Mouse (Mus musculus) right cerebral cortex, adult 18-20 months (tissue): ENCODE measurements around the gene Bend6.

Source experiments
- DNase-seq: peaks from one replicate; pipeline ENCODE4 v3.0.0; 2022; ENCODE audit warnings: mixed read lengths

The Bend6 gene

GRCm38 (mm10) chr1:33907421-33908190 lies at the start of gene Bend6:
Gene Bend6 (minus strand): TSS chr1:33907816.
- peak; percentile 84 for DNase-seq

- DNase-seq: no peak
Measured at GRCm38 (mm10) chr1:33955626-33956025, 48.0 kb upstream of the Bend6 start.

DNA sequence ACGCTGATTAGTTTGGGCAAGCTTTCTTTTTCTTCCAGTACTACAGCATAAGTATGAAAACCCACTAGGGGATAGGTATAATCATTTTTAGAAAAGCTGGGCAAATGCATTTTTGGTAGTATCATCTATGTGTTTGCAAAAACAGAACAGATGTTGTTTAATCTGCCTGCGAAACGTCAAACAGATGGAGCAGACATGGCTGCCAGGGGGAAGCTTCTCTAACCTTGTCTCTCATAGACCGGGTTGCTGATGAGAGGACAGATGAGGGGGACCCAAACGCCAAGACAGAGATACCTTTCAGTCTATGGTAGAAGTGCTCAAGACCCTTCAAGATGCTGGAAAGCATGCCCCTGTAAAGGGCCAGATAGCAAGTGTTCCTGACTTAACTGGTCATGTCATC lies 40.9 kb upstream of the Bend6 start:
- no peak for DNase-seq

GRCm38 (mm10) chr1:33947838-33948237 lies 40.2 kb upstream of the Bend6 start:
- no peak for DNase-seq

DNA sequence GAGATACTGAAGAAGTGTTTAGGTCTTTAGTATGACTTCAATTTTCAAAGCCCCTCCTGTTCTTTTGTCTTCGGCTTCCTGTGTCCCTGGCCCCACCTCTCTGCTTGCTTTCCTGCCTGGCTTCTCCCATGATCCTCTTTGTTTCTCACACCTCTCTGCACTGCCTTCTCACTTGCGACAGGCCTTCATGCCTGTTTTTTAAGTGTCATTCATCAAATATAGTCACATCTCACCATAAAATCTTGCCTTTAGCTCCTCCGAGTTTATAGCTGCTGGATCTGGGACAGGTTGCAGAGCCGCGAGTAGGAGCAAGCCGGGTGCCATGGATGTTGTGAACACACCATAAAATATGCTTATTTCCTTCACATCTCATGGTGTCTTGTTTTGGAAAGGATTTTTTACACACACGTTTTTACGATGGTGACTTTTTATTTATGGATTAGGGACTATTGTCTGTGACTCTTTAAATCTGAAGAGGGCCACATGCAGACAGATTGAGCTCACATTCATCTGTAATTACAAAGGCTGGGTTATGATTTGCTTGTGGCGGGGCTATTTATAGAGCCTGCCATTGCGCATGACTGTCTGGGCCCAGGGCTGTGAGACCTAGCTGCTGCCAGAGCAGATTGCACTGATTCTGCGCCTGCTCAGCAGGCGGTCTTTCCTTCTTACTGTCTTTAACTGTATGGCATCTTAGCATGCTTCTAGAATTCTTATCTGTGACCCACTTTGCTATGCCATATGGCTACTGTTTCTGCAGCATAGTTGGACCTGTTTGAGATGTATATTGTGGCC lies 39.2 kb upstream of the Bend6 start:
- DNase-seq: peak; percentile 82

GRCm38 (mm10) chr1:33945756-33946155 lies 38.1 kb upstream of the Bend6 start:
- DNase-seq: no peak

GRCm38 (mm10) chr1:33944977-33945750 lies 37.5 kb upstream of the Bend6 start:
- DNase-seq: no peak

DNA sequence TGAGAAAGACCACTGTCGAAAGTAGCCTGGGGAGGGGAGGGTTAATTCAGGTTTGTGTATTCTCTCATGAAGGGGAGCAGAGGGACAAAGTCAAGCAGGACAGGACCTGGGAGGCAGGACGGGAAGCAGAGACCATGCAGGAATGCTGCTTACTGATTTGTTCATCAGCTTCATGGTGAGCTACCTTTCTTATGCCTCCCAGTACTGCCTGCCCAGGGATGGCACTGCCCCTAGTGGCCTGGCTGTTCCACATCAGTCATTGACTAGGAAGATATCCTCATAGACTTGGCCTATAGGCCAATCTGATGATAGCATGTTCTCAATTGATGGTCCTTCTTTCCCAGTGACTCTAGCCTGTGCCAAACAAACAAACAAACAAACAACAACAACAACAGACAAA lies 36.3 kb upstream of the Bend6 start:
- DNase-seq: no peak

- DNase-seq: no peak
Measured at GRCm38 (mm10) chr1:33942638-33943037, 35.0 kb upstream of the Bend6 start.

GRCm38 (mm10) chr1:33940364-33940928 lies 32.8 kb upstream of the Bend6 start:
- DNase-seq: no peak

GRCm38 (mm10) chr1:33939828-33940227 lies 32.2 kb upstream of the Bend6 start:
- DNase-seq: no peak

GRCm38 (mm10) chr1:33935946-33936345 lies 28.3 kb upstream of the Bend6 start:
- no peak for DNase-seq

DNA sequence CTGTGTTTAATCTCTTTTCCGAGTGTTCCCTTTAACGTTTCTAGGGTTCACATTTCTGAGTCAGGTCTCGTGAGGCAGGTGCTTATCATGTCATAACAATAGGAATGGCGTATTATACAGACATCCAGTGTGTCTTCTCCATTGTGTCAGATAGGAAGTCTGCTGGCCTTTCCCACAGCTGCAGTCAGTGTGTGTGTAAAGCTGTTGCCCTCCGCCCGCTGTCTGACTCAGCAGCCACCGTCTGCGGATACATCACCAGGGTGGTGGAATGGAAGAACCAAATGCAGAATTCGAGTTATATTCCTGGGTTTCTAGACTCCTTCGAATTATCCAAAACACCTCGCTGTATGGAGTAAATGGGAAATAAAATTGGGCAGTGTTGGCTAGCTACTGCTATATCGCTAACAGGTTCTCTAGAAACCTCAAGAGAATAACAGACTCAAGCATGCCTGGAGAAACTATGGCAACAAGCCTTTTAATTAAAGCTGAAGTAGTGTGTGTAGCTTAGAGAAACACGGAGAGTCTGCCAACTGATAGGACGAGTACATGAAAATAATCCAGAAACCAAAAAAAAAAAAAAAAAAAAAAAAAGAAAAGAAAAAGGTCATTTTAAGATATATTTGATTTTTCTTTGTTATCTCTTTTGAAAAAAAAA lies 25.4 kb upstream of the Bend6 start:
- DNase-seq: peak; percentile 55

- no peak for DNase-seq
Measured at GRCm38 (mm10) chr1:33932196-33932595, 24.6 kb upstream of the Bend6 start.

GRCm38 (mm10) chr1:33931791-33932190 lies 24.2 kb upstream of the Bend6 start:
- no peak for DNase-seq

DNA sequence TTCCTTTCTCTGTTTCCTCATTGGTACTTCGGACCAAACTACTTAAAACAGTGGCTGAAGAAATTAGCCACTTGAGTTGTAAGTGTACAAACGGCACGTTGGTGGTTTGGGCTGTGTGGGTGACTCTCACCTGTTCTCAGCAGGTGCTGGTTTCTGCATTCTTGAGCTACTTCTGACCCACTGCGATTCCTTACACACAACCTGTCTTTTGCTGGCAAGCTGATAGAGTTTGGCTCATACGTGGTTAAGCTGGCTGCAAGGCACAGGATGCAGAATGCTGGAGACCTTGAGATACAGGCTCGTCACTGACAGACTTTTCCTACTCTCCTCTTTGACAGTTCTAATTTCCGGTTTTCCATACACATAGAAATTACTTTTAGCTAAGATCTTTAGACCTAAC lies 19.9 kb upstream of the Bend6 start:
- no peak for DNase-seq

- DNase-seq: no peak
Measured at GRCm38 (mm10) chr1:33925283-33925682, 17.7 kb upstream of the Bend6 start.

DNA sequence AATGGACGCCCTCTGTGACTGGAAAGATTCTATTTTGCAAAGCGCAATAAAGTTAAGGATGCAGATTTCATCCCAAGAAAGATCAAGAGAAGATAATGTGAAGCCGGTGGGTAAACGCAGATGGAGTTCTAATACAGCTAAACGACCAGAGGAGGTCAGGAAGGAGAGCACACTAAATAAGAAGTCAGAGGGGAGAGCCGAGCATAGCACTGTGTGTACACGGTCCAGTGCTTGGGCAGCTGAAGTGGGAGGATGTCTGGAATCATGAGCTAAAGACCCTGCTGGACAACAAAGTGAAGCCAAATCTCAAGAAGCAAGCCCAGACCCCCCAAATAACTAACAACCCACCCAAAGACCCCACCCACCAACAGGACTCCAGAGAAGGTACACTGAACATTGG lies 15.4 kb upstream of the Bend6 start:
- no peak for DNase-seq

GRCm38 (mm10) chr1:33916554-33916953 lies 8.9 kb upstream of the Bend6 start:
- DNase-seq: no peak

DNA sequence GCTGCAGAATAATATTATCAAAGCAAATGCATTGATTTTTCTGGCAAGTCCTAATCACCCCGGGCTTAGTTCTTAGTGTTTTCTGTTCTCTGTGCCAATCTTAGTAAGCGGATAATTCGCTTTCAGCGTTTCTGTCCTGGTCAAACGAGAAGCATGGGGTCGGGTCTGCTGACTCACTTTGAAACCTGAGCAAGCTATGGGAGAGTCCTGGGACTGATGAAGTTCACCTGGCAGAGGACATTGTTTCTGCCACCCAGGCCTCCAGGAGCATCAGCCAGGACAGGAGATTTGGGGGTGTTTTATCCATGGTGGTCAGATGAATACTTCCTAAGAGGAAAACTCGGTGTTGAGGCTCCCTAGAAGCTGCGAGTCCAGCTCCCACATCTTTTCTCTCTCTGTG lies 4.0 kb upstream of the Bend6 start:
- DNase-seq: no peak

- DNase-seq: peak; percentile 29
Measured at GRCm38 (mm10) chr1:33908191-33908962, 761 bp upstream of the Bend6 start, which contains the start of gene Dst. Gene Dst (plus strand): TSS chr1:33908225.

DNA sequence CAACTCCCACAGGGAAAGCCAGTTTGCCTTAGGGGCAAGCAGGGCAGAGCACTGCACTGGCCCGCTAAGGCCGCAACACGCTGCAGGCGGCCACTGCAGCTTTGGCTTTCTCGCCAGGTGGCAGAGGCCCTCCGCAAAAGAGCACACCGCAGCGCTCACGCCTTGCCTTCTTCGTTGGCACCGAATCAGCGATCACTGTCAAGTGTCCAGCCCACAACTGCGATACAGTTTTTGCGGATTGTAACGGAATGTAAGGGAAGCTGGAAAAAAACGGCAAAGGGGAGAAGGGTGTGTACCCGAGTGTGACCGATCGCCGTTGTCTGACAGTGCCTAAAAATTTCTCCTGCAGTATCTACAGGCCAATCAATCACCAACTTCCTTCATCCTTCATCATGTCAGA lies 689 bp downstream of the Bend6 start:
- no peak for DNase-seq
